Mouse (Mus musculus): ENCODE measurements at regions not wholly inside any gene's neighbourhood (a gene's known extent, or its start where the extent isn't known, plus 50 kb on each side); places are given as distances from the start of the nearest gene placed in this dataset.

DNA sequence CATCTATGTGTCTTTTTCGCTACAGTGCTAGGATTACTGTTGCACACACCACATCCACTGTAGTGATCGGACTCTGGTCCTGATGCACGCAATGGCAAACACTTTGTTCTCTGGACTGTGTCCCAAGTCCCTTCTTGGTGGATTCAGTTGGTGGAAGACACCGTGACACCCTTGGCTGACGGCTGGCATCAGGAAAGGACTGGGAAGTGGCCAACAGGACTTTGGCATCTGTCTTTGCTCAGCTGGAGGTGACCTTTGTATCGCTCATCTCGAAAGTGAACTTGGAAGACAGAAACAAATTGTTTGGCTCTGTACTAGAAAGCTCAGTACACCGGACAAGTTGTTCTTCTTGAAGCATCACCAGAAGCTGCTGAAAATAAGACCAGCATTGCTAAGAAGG, 88.9 kb upstream of the Mylip start:
- H3K4me1 ChIP-seq (replicated peaks; ENCODE audit: low read depth, low read length): peaks cover 23% of the 10 kb centered on the region
- H3K36me3 ChIP-seq (ENCODE audit: insufficient read depth, low read length): no peaks in the 10 kb centered on the region
- H3K9me3 ChIP-seq (ENCODE audit: low read length): peaks cover 30% of the 10 kb centered on the region
- no peak overlapping the region for H3K4me3 ChIP-seq (replicated peaks; ENCODE audit: low read length)
- H3K27me3 ChIP-seq (ENCODE audit: insufficient read depth, low read length): no peaks in the 10 kb centered on the region
- no peak for TF ChIP-seq NANOG (IDR thresholded peaks at IDR 0.05; ENCODE audit: borderline replicate concordance, low read length)

GRCm38 (mm10) chr13:45301191-45301905, 88.2 kb upstream of the Mylip start:
- Histone ChIP-seq H3K27me3 (ENCODE audit: insufficient read depth, low read length) (no peaks in the 10 kb centered on the region), H3K4me3 (replicated peaks; ENCODE audit: low read length) (no peak overlapping the region), H3K36me3 (ENCODE audit: insufficient read depth, low read length) (no peaks in the 10 kb centered on the region), H3K4me1 (replicated peaks; ENCODE audit: low read depth, low read length) (peaks cover 30% of the 10 kb centered on the region), H3K9me3 (ENCODE audit: low read length) (peaks cover 30% of the 10 kb centered on the region)
- TF ChIP-seq POU5F1 (IDR thresholded peaks at IDR 0.05; ENCODE audit: borderline replicate concordance, low read length): no peak
- TF ChIP-seq NANOG (IDR thresholded peaks at IDR 0.05; ENCODE audit: borderline replicate concordance, low read length): no peak
- TF ChIP-seq CTCF (conservative IDR thresholded peaks at IDR 0.05; ENCODE audit: low read length): no peak

DNA sequence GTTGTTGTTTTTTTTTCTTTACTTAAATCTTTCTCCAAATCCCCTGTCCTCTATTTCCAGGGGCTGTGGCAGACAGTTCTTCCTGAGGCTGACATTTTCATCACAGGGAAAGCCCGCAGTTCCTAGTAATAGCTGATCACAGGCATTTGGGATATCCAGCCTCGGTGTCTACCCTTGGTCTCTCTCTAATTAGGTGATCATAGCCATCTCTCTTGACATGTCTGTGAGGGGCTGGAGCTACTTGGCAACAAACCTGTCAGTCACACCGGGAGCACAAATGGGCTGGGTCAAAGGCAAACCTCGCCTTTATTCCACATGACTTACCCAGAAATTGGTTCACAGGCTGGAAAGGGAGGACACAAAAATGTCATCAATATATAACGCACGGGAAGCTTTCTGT, 86.7 kb upstream of the Mylip start:
- TF ChIP-seq NANOG (IDR thresholded peaks at IDR 0.05; ENCODE audit: borderline replicate concordance, low read length): no peak
- TF ChIP-seq CTCF (conservative IDR thresholded peaks at IDR 0.05; ENCODE audit: low read length): no peak
- TF ChIP-seq POU5F1 (IDR thresholded peaks at IDR 0.05; ENCODE audit: borderline replicate concordance, low read length): no peak
- H3K4me3 ChIP-seq (replicated peaks; ENCODE audit: low read length): no peak overlapping the region

DNA sequence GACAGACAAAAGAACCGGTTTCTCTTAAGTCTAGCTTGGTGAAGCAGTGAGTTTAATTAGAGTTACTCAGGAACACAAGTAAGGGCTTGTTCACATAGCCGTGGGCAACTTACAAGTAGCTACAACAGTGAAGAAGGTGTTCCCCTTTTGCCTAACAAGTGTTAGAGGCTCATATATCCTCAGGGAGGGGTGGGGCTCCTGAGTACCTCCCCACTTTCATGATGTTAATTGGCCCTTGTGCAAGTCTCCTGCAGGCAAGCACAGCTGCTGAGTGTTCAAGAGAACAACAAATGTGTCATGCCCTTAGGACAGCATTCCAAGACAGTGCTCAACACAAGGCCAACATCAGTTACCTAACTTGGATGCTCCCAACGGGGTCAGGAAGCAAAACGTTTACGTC, 83.4 kb upstream of the Mylip start:
- Histone ChIP-seq H3K36me3 (ENCODE audit: insufficient read depth, low read length) (no peaks in the 10 kb centered on the region), H3K4me1 (replicated peaks; ENCODE audit: low read depth, low read length) (peaks cover 45% of the 10 kb centered on the region), H3K27me3 (ENCODE audit: insufficient read depth, low read length) (no peaks in the 10 kb centered on the region), H3K4me3 (replicated peaks; ENCODE audit: low read length) (no peak overlapping the region), H3K9me3 (ENCODE audit: low read length) (no peaks in the 10 kb centered on the region; the same call in 1 of the 2 replicates)
- TF ChIP-seq CTCF (conservative IDR thresholded peaks at IDR 0.05; ENCODE audit: low read length) (no peak), NANOG (IDR thresholded peaks at IDR 0.05; ENCODE audit: borderline replicate concordance, low read length) (peak; percentile 54; the same call in 1 of the 2 replicates)

More for the DNA sequence above, 86.7 kb upstream of the Mylip start:
- Histone ChIP-seq H3K36me3 (ENCODE audit: insufficient read depth, low read length) (no peaks in the 10 kb centered on the region), H3K27me3 (ENCODE audit: insufficient read depth, low read length) (no peaks in the 10 kb centered on the region), H3K9me3 (ENCODE audit: low read length) (peaks cover 23% of the 10 kb centered on the region), H3K4me1 (replicated peaks; ENCODE audit: low read depth, low read length) (peaks cover 42% of the 10 kb centered on the region)

- Histone ChIP-seq H3K9me3 (ENCODE audit: low read length) (no peaks in the 10 kb centered on the region; the same call in 1 of the 2 replicates), H3K36me3 (ENCODE audit: insufficient read depth, low read length) (no peaks in the 10 kb centered on the region), H3K4me3 (replicated peaks; ENCODE audit: low read length) (no peak overlapping the region), H3K27me3 (ENCODE audit: insufficient read depth, low read length) (no peaks in the 10 kb centered on the region), H3K4me1 (replicated peaks; ENCODE audit: low read depth, low read length) (peaks cover 45% of the 10 kb centered on the region)
- no peak for TF ChIP-seq POU5F1 (IDR thresholded peaks at IDR 0.05; ENCODE audit: borderline replicate concordance, low read length)
- no peak for TF ChIP-seq NANOG (IDR thresholded peaks at IDR 0.05; ENCODE audit: borderline replicate concordance, low read length)
Observed at GRCm38 (mm10) chr13:45307226-45307625, 82.3 kb upstream of the Mylip start.

- peak overlapping the region; percentile 7; the same call in 1 of the 2 replicates for H3K4me3 ChIP-seq (replicated peaks; ENCODE audit: low read length)
- H3K27me3 ChIP-seq (ENCODE audit: insufficient read depth, low read length): peaks cover 3% of the 10 kb centered on the region
- no peaks in the 10 kb centered on the region for H3K36me3 ChIP-seq (ENCODE audit: insufficient read depth, low read length)
- H3K9me3 ChIP-seq (ENCODE audit: low read length): no peaks in the 10 kb centered on the region
- TF ChIP-seq NANOG (IDR thresholded peaks at IDR 0.05; ENCODE audit: borderline replicate concordance, low read length): no peak
- TF ChIP-seq POU5F1 (IDR thresholded peaks at IDR 0.05; ENCODE audit: borderline replicate concordance, low read length): no peak
- no peak for TF ChIP-seq CTCF (conservative IDR thresholded peaks at IDR 0.05; ENCODE audit: low read length)
- H3K4me1 ChIP-seq (replicated peaks; ENCODE audit: low read depth, low read length): peaks cover 21% of the 10 kb centered on the region
Observed at GRCm38 (mm10) chr13:45319646-45320045, 69.9 kb upstream of the Mylip start.

DNA sequence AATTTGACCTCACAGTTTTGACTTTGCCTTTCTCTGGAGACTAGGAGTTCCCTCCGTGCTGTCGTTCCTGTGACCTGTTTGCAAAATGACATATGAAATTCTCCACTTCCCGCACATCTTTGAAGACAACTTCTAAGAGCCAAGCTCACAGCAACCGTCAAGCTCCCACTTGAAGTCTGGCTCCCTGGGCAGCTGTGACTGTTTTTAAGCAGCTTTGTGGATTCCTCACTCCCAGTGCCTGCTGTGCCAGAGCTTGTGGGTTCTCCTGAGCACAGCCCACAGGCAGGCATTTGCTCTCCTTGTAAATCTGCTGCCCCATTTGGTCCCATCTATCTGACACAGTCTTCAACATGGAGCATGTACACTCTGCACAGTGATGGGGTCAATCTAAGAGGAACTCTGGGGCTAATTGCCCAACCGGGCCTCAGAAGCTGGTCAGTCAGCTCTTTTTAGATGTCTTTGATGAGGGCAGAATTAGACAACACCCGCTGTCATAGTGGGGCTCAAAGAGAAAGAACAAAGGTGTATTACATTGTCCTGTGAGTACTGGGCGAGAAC, 63.7 kb upstream of the Mylip start:
- Histone ChIP-seq H3K36me3 (ENCODE audit: insufficient read depth, low read length) (no peaks in the 10 kb centered on the region), H3K4me1 (replicated peaks; ENCODE audit: low read depth, low read length) (peaks cover 3% of the 10 kb centered on the region), H3K27me3 (ENCODE audit: insufficient read depth, low read length) (peaks cover 9% of the 10 kb centered on the region), H3K9me3 (ENCODE audit: low read length) (no peaks in the 10 kb centered on the region), H3K4me3 (replicated peaks; ENCODE audit: low read length) (no peak overlapping the region)
- no peak for TF ChIP-seq POU5F1 (IDR thresholded peaks at IDR 0.05; ENCODE audit: borderline replicate concordance, low read length)
- no peak for TF ChIP-seq NANOG (IDR thresholded peaks at IDR 0.05; ENCODE audit: borderline replicate concordance, low read length)
- no peak for TF ChIP-seq CTCF (conservative IDR thresholded peaks at IDR 0.05; ENCODE audit: low read length)

- Histone ChIP-seq H3K9me3 (ENCODE audit: low read length) (no peaks in the 10 kb centered on the region), H3K27me3 (ENCODE audit: insufficient read depth, low read length) (peaks cover 9% of the 10 kb centered on the region), H3K36me3 (ENCODE audit: insufficient read depth, low read length) (no peaks in the 10 kb centered on the region), H3K4me3 (replicated peaks; ENCODE audit: low read length) (no peak overlapping the region), H3K4me1 (replicated peaks; ENCODE audit: low read depth, low read length) (peaks cover 4% of the 10 kb centered on the region)
- no peak for TF ChIP-seq POU5F1 (IDR thresholded peaks at IDR 0.05; ENCODE audit: borderline replicate concordance, low read length)
- no peak for TF ChIP-seq NANOG (IDR thresholded peaks at IDR 0.05; ENCODE audit: borderline replicate concordance, low read length)
Observed at GRCm38 (mm10) chr13:45326751-45327150, 62.8 kb upstream of the Mylip start.

GRCm38 (mm10) chr13:45330561-45330960, 59.0 kb upstream of the Mylip start:
- no peaks in the 10 kb centered on the region for H3K9me3 ChIP-seq (ENCODE audit: low read length)
- no peak overlapping the region for H3K4me3 ChIP-seq (replicated peaks; ENCODE audit: low read length)
- H3K36me3 ChIP-seq (ENCODE audit: insufficient read depth, low read length): no peaks in the 10 kb centered on the region
- TF ChIP-seq CTCF (conservative IDR thresholded peaks at IDR 0.05; ENCODE audit: low read length) (no peak), NANOG (IDR thresholded peaks at IDR 0.05; ENCODE audit: borderline replicate concordance, low read length) (no peak), POU5F1 (IDR thresholded peaks at IDR 0.05; ENCODE audit: borderline replicate concordance, low read length) (no peak)
- peaks cover 6% of the 10 kb centered on the region; the same call in 1 of the 2 replicates for H3K27me3 ChIP-seq (ENCODE audit: insufficient read depth, low read length)
- peaks cover 13% of the 10 kb centered on the region for H3K4me1 ChIP-seq (replicated peaks; ENCODE audit: low read depth, low read length)
